Mouse (Mus musculus) megakaryocyte, embryonic 14.5 days (primary cell): ENCODE results near the gene Gm9495.

Source experiments
- FLI1 ChIP-seq: IDR thresholded peaks from 2 replicates; pipeline ENCODE4 v1.6.1; 2012; ENCODE audit warnings: low read length, inconsistent platforms, mixed read lengths
- GATA1 ChIP-seq: IDR thresholded peaks from 3 replicates; pipeline ENCODE4 v1.6.1; 2012; ENCODE audit warnings: mixed read lengths, low read length, inconsistent platforms, borderline replicate concordance

DNA sequence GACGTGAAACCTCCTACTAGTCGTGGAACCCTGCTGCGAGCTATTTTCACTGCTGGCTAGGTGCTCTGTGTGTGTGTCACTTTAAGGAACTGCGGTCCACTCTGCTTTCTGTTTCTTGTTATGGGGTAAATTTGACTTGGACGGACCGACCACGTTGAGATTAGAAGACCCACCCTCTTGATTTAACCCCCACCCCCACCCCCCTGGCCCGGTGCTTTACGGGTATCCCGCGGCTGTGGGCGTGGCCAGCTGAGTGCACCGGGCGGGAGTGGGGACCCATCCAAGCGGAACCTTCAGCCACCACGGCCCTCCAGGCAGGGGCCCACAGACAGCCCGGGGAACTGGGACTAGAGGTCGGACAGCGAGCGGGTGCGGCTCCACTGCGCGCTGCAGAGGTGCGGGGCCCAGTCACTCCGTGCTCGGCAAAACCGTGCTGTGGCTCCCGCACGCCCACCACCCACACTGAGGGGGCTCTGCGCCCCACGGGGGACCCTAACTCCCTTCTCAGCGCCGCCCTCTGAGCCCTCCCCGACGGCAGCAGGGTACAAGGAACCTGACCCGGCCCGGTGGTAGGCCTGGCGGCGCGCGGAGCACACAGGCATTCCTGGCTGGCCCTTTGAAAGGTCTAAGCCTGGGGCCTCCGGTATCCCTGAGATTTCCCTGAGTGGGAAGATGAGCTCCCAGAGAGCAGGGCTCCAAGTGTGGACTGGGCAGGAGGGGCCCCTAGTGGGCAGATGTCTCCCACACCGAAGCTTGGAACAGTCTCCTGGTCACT, 54.0 kb downstream of the Gm9495 start:
- TF ChIP-seq GATA1, result no peak
- TF ChIP-seq FLI1, result no peak
